Mouse (Mus musculus): ENCODE results near the gene C530025M09Rik.

DNA sequence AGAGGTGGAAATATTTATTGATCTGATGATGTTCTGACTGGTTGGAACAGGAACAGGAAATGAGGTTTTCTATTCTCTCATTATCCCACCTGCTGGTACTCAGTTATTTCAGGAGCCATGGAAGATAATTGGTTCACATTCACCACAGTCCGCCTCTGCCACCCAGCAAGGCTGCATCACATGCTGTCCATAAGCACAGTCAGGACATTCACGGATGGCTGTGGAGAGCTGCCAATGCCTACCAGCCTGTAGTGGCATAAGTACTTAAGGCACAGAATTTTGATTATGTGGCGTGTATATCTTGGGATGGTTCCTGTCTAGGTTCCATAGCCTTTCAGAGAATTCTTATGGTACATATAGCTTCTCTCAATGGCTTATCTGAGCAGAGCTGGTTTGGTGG, 30.0 kb upstream of the C530025M09Rik start:
- TF ChIP-seq CTCF (conservative IDR thresholded peaks at IDR 0.05; ENCODE audit: low read length) (no peak), NANOG (IDR thresholded peaks at IDR 0.05; ENCODE audit: borderline replicate concordance, low read length) (no peak), POU5F1 (IDR thresholded peaks at IDR 0.05; ENCODE audit: borderline replicate concordance, low read length) (no peak)
